Mouse (Mus musculus) R1 (cell line): Measurements from ENCODE around the gene Dclk2.

Source experiments
- DNase-seq: peaks from one replicate; pipeline ENCODE4 v3.0.0-alpha.2; 2018; ENCODE audit warnings: low read depth, low spot score

Gene Dclk2

GRCm38 (mm10) chr3:86759834-86760233 is 160.8 kb downstream of the Dclk2 start:
- no peak for DNase-seq

GRCm38 (mm10) chr3:86759383-86759782 is 161.3 kb downstream of the Dclk2 start:
- DNase-seq = no peak

- no peak for DNase-seq
These were observed 161.9 kb downstream of the Dclk2 start for GRCm38 (mm10) chr3:86758727-86759126.

- no peak for DNase-seq
These were observed 164.1 kb downstream of the Dclk2 start for GRCm38 (mm10) chr3:86756548-86756947.

- no peak for DNase-seq
These were observed 165.8 kb downstream of the Dclk2 start for GRCm38 (mm10) chr3:86754595-86755557.

GRCm38 (mm10) chr3:86754178-86754577 is 166.5 kb downstream of the Dclk2 start:
- no peak for DNase-seq

- no peak for DNase-seq
These were observed 170.0 kb downstream of the Dclk2 start for GRCm38 (mm10) chr3:86750652-86751051.

- DNase-seq = no peak
These were observed 174.7 kb downstream of the Dclk2 start for GRCm38 (mm10) chr3:86745769-86746512.

GRCm38 (mm10) chr3:86745348-86745747 is 175.3 kb downstream of the Dclk2 start:
- DNase-seq = no peak

- no peak for DNase-seq
These were observed 180.9 kb downstream of the Dclk2 start for GRCm38 (mm10) chr3:86739745-86740144.

- no peak for DNase-seq
These were observed 181.8 kb downstream of the Dclk2 start for GRCm38 (mm10) chr3:86738831-86739230.
